In genomic region chr13:44800059-44800458, GRCm38 (mm10) we compare ENCODE assay signal across 9 mouse cellular contexts.
A peak's percentile ranks its signal among the peaks of the same experiment; 100 is the strongest.
DNase-seq lines count a peak whose midpoint lies in the region; ATAC-seq and TF ChIP-seq lines count a peak whose summit lies in the region.
"Had no signal": no experiment of that assay in that cellular context is flagged by ENCODE, and none has a peak within 500 bp of the region (broad histone marks: within the 10 kb centered on the region; RNA-seq: fewer than 3 reads in every experiment).

No protein-coding gene starts in this region.

- TF ChIP-seq POLR2A in olfactory bulb, adult 2 months (IDR thresholded peaks at IDR 0.05; ENCODE audit: insufficient read depth, low read depth, low read length), result no peak

- intact Hi-C loops in heart, postnatal 25 days (cut with DNase I), result no loop called here

- no peak for ATAC-seq in heart, embryonic 13.5 days (ENCODE audit: extremely low read depth, insufficient number of reproducible peaks, low FRiP score, low TSS enrichment)
- ATAC-seq in heart, embryonic 15.5 days (replicated peaks; ENCODE audit: insufficient number of reproducible peaks, insufficient read depth, low FRiP score, low read depth), result no peak
- ATAC-seq in kidney, embryonic 15.5 days (replicated peaks; ENCODE audit: low FRiP score), result no peak

- no peak overlapping the region for H3K4me2 ChIP-seq in heart, embryonic 13.5 days
- H3K4me2 ChIP-seq in heart, embryonic 15.5 days, result peak overlapping the region; percentile 3; the same call in 1 of the 2 replicates
- H3K4me2 ChIP-seq in kidney, embryonic 15.5 days, result no peak overlapping the region

- no peak for TF ChIP-seq CTCF in olfactory bulb, adult 2 months (IDR thresholded peaks at IDR 0.05; ENCODE audit: insufficient read depth, low read depth, low read length)

- DNase-seq in heart, postnatal 25 days (ENCODE audit: low spot score), result no peak
- peak; percentile 95 for DNase-seq in CD4-positive helper T cell, adult 2 months (ENCODE audit: low read depth, low spot score)
- DNase-seq in limb, embryonic 10.5 days (ENCODE audit: low spot score), result no peak
- DNase-seq in c-Kit-positive CD71-positive TER-119-positive erythroid progenitor cells, embryonic 14.5 days (ENCODE audit: low spot score), result no peak
- DNase-seq: adrenal gland, postnatal 25 days had no signal

- no peak overlapping the region for H3K9ac ChIP-seq in heart, embryonic 13.5 days
- H3K9ac ChIP-seq in heart, embryonic 15.5 days, result no peak overlapping the region
- H3K9ac ChIP-seq in kidney, embryonic 15.5 days, result no peak overlapping the region

- peaks cover 54% of the 10 kb centered on the region for H3K4me1 ChIP-seq in heart, embryonic 13.5 days
- peaks cover 40% of the 10 kb centered on the region for H3K4me1 ChIP-seq in heart, embryonic 15.5 days (replicated peaks)
- H3K4me1 ChIP-seq in olfactory bulb, adult 2 months (ENCODE audit: control insufficient read depth, insufficient read depth, low read length), result peaks cover 2% of the 10 kb centered on the region; the same call in 1 of the 2 replicates
- H3K4me1 ChIP-seq in limb, embryonic 10.5 days, result peaks cover 30% of the 10 kb centered on the region
- peaks cover 28% of the 10 kb centered on the region for H3K4me1 ChIP-seq in kidney, embryonic 15.5 days

- 78% methylated on average over 7 of the region's 7 CpGs for WGBS in heart, embryonic 13.5 days
- 73% methylated on average over 7 of the region's 7 CpGs for WGBS in heart, embryonic 15.5 days
- 16% methylated on average over 7 of the region's 7 CpGs for WGBS in olfactory bulb, adult 2 months
- 89% methylated on average over 7 of the region's 7 CpGs for WGBS in limb, embryonic 10.5 days
- 73% methylated on average over 7 of the region's 7 CpGs for WGBS in kidney, embryonic 15.5 days

- H3K9me3 ChIP-seq in heart, embryonic 13.5 days, result no peaks in the 10 kb centered on the region
- H3K9me3 ChIP-seq in heart, embryonic 15.5 days (replicated peaks), result no peaks in the 10 kb centered on the region
- no peaks in the 10 kb centered on the region for H3K9me3 ChIP-seq in limb, embryonic 10.5 days (replicated peaks)
- H3K9me3 ChIP-seq in kidney, embryonic 15.5 days (replicated peaks), result no peaks in the 10 kb centered on the region

- H3K27ac ChIP-seq in heart, embryonic 13.5 days (replicated peaks), result peak overlapping the region; percentile 20; the same call in 1 of the 2 replicates
- peak overlapping the region; percentile 28; the same call in 1 of the 2 replicates for H3K27ac ChIP-seq in heart, embryonic 15.5 days
- H3K27ac ChIP-seq in olfactory bulb, adult 2 months (ENCODE audit: insufficient read depth, low read depth, low read length), result peak overlapping the region; percentile 46; the same call in 1 of the 2 replicates
- H3K27ac ChIP-seq in limb, embryonic 10.5 days, result no peak overlapping the region
- no peak overlapping the region for H3K27ac ChIP-seq in kidney, embryonic 15.5 days

- H3K27me3 ChIP-seq in heart, embryonic 13.5 days (replicated peaks), result no peaks in the 10 kb centered on the region
- H3K27me3 ChIP-seq in heart, embryonic 15.5 days, result no peaks in the 10 kb centered on the region
- H3K27me3 ChIP-seq in limb, embryonic 10.5 days (ENCODE audit: low read depth, poor library complexity, severe bottlenecking), result no peaks in the 10 kb centered on the region
- H3K27me3 ChIP-seq in kidney, embryonic 15.5 days, result no peaks in the 10 kb centered on the region

- H3K4me3 ChIP-seq in heart, embryonic 13.5 days, result no peak overlapping the region
- H3K4me3 ChIP-seq in heart, embryonic 15.5 days, result no peak overlapping the region
- H3K4me3 ChIP-seq in olfactory bulb, adult 2 months (ENCODE audit: insufficient read depth, low read depth, low read length), result no peak overlapping the region
- H3K4me3 ChIP-seq in limb, embryonic 10.5 days, result no peak overlapping the region
- no peak overlapping the region for H3K4me3 ChIP-seq in kidney, embryonic 15.5 days (replicated peaks)

- no peaks in the 10 kb centered on the region for H3K36me3 ChIP-seq in heart, embryonic 13.5 days
- no peaks in the 10 kb centered on the region for H3K36me3 ChIP-seq in heart, embryonic 15.5 days
- no peaks in the 10 kb centered on the region for H3K36me3 ChIP-seq in limb, embryonic 10.5 days
- H3K36me3 ChIP-seq in kidney, embryonic 15.5 days, result no peaks in the 10 kb centered on the region

Comparison
In these comparisons a context has a peak if more than half of its experiments do, and no peak if none do; other contexts are left out.
1. H3K27ac ChIP-seq: peak in heart, embryonic 13.5 days (single experiment), heart, embryonic 15.5 days (single experiment) and olfactory bulb, adult 2 months (single experiment); none in limb, embryonic 10.5 days (single experiment) and kidney, embryonic 15.5 days (single experiment).